Mouse (Mus musculus) thymus, adult 2 months (tissue): ENCODE results near the gene Fap. TPM values are rescaled to one million over a fixed set of nuclear protein-coding genes. Genes with fewer than 3 reads are reported as not detected.

Source experiments
- DNase-seq: peaks from one replicate; pipeline ENCODE4 v3.0.0; 2021
- H3K27ac ChIP-seq: fragments of 200-500 bp; 2 replicates; pipeline ENCODE4 v1.5.1; 2012; ENCODE audit warnings: low read length, control low read depth; ENCODE audit not compliant: control insufficient read depth, insufficient read depth
- H3K27me3 ChIP-seq: fragments of 200-500 bp; 2 replicates; pipeline ENCODE4 v1.6.1; 2012; ENCODE audit warnings: mild to moderate bottlenecking, low read length, moderate library complexity, mixed read lengths; ENCODE audit not compliant: control insufficient read depth, insufficient read depth
- H3K36me3 ChIP-seq: fragments of 200-500 bp; 2 replicates; pipeline ENCODE4 v1.6.1; 2012; ENCODE audit warnings: mild to moderate bottlenecking, low read length, moderate library complexity; ENCODE audit not compliant: control insufficient read depth, insufficient read depth
- H3K4me1 ChIP-seq: fragments of 200-500 bp; replicated peaks from 2 replicates; pipeline ENCODE4 v1.6.1; 2012; ENCODE audit warnings: low read length; ENCODE audit not compliant: control insufficient read depth, insufficient read depth
- H3K4me3 ChIP-seq: fragments of 200-500 bp; 2 replicates; pipeline ENCODE4 v1.5.1; 2012; ENCODE audit warnings: mild to moderate bottlenecking, low read length, control low read depth, moderate library complexity; ENCODE audit not compliant: control insufficient read depth, insufficient read depth
- CTCF ChIP-seq: fragments of 200-500 bp; IDR thresholded peaks from 2 replicates; pipeline ENCODE4 v1.5.1; 2012; ENCODE audit warnings: mild to moderate bottlenecking, control low read depth, low read length, moderate library complexity, borderline replicate concordance; ENCODE audit not compliant: control insufficient read depth, poor library complexity, insufficient read depth; ENCODE audit errors: extremely low read depth
- POLR2A ChIP-seq: fragments of 200-500 bp; IDR thresholded peaks from 2 replicates; pipeline ENCODE4 v1.6.1; 2012; ENCODE audit warnings: mild to moderate bottlenecking, low read length, control low read depth, moderate library complexity; ENCODE audit not compliant: control insufficient read depth, poor library complexity, insufficient read depth; ENCODE audit errors: extremely low read depth
- WGBS: fragments of 180-500 bp; shearing (Covaris S2); methylation state at CpG from one replicate; pipeline ENCODE4 v1.1.7; 2018; 5-methylcytosine and 5-hydroxymethylcytosine counted together
- polyA plus RNA-seq: library from polyadenylated mRNA; depleted of rRNA; stranded (reverse); fragments of >200 nt; gene quantifications from 2 replicates; pipeline ENCODE4 v1.2.3, GENCODE M21; 2012

Fap gene
- polyA plus RNA-seq, 1 experiment: 0.58 TPM

- H3K36me3 ChIP-seq: no peaks in the 10 kb centered on the region
- no peaks in the 10 kb centered on the region for H3K4me1 ChIP-seq
- WGBS: 85% methylated on average over 10 of the region's 10 CpGs
- TF ChIP-seq CTCF (no peak), POLR2A (no peak)
- no peak for DNase-seq
- no peak overlapping the region for H3K4me3 ChIP-seq
- no peak overlapping the region for H3K27ac ChIP-seq
- no peaks in the 10 kb centered on the region for H3K27me3 ChIP-seq
These were observed 649 bp downstream of the Fap start for GRCm38 (mm10) chr2:62573099-62573752.

- H3K4me1 ChIP-seq: no peaks in the 10 kb centered on the region
- H3K27me3 ChIP-seq: no peaks in the 10 kb centered on the region
- no peak overlapping the region for H3K4me3 ChIP-seq
- WGBS: 93% methylated on average over 1 of the region's 1 CpGs
- H3K36me3 ChIP-seq: no peaks in the 10 kb centered on the region
- no peak for DNase-seq
- no peak overlapping the region for H3K27ac ChIP-seq
- TF ChIP-seq POLR2A (no peak), CTCF (no peak)
These were observed 9.2 kb downstream of the Fap start for GRCm38 (mm10) chr2:62564687-62565086.

GRCm38 (mm10) chr2:62562661-62563485, 11.0 kb downstream of the Fap start:
- H3K4me1 ChIP-seq: no peaks in the 10 kb centered on the region
- no peak overlapping the region for H3K4me3 ChIP-seq
- DNase-seq: no peak
- WGBS: 76% methylated on average over 5 of the region's 5 CpGs
- no peak overlapping the region for H3K27ac ChIP-seq
- H3K27me3 ChIP-seq: no peaks in the 10 kb centered on the region
- no peaks in the 10 kb centered on the region for H3K36me3 ChIP-seq
- TF ChIP-seq CTCF (no peak), POLR2A (no peak)

- DNase-seq: no peak
- WGBS: 93% methylated on average over 2 of the region's 2 CpGs
- no peaks in the 10 kb centered on the region for H3K4me1 ChIP-seq
- H3K36me3 ChIP-seq: no peaks in the 10 kb centered on the region
- H3K4me3 ChIP-seq: no peak overlapping the region
- H3K27ac ChIP-seq: no peak overlapping the region
- no peaks in the 10 kb centered on the region for H3K27me3 ChIP-seq
- TF ChIP-seq CTCF (no peak), POLR2A (no peak)
These were observed 16.5 kb downstream of the Fap start for GRCm38 (mm10) chr2:62557417-62557816.

- no peaks in the 10 kb centered on the region for H3K27me3 ChIP-seq
- no peak overlapping the region for H3K4me3 ChIP-seq
- no peak overlapping the region for H3K27ac ChIP-seq
- H3K4me1 ChIP-seq: no peaks in the 10 kb centered on the region
- DNase-seq: no peak
- H3K36me3 ChIP-seq: no peaks in the 10 kb centered on the region
- TF ChIP-seq POLR2A (no peak), CTCF (no peak)
- WGBS: 92% methylated on average over 9 of the region's 9 CpGs
These were observed 17.5 kb downstream of the Fap start for GRCm38 (mm10) chr2:62556349-62556748.

GRCm38 (mm10) chr2:62549659-62550058, 24.2 kb downstream of the Fap start:
- 89% methylated on average over 3 of the region's 3 CpGs for WGBS
- no peak overlapping the region for H3K4me3 ChIP-seq
- no peak overlapping the region for H3K27ac ChIP-seq
- TF ChIP-seq POLR2A (no peak), CTCF (no peak)
- no peaks in the 10 kb centered on the region for H3K36me3 ChIP-seq
- no peaks in the 10 kb centered on the region for H3K4me1 ChIP-seq
- H3K27me3 ChIP-seq: no peaks in the 10 kb centered on the region
- no peak for DNase-seq
